Mouse (Mus musculus): ENCODE measurements around the gene Hrasls5. TPM values are rescaled to one million over a fixed set of nuclear protein-coding genes. Genes with fewer than 3 reads are reported as not detected.
A peak's percentile ranks its signal among the peaks of the same experiment; 100 is the strongest.

Gene Hrasls5
- polyA plus RNA-seq, 1 experiment, result not detected

DNA sequence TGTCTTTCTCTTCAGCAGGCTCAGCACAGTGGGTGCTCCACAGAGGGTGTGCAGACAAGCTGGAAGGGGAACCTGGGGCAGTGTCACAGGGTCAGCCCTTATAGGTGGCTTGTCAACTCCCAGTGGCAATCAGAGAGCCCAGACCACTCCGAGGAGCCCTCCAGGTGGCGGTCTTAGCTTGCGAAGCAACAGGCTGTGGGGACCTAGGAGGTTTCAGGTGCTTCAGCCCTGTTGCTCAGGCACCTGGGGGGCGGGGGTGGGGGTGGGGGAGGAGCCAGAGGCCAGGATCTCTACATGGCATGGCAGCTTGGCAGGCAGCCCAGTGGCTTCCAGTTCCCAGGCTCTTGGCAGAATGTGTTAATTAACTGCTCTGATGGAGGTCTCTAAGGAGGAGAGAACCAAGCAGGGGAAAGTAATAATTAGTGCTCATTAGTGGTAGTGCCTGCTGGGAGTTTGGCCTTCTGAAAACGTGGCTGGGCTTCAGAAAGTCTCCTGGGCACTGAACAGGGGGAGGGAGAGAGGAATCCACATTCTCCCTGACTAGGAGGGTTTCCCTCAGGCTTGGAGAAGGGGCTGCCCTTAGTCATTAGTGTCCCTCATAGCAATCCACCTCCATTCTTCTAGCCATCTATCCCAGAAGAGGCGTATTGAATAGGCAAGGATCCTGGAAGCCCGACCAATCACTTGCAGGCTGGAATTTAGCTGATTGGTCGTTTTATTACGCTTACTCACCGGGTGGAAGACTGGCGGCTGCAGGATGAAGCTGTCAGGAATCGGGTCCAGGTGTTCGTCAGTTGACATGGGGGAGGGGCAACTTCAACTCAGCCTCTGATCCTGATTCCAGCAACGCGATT lies 6.2 kb upstream of the Hrasls5 start:
- no peak overlapping the region for H3K4me3 ChIP-seq (ENCODE audit: insufficient read depth, low read length)
- H3K27ac ChIP-seq (ENCODE audit: insufficient read depth, low read depth, low read length), result no peak overlapping the region
- TF ChIP-seq CTCF (IDR thresholded peaks at IDR 0.05; ENCODE audit: low read depth, low read length) (no peak), POLR2A (IDR thresholded peaks at IDR 0.05; ENCODE audit: borderline replicate concordance, low read depth, low read length) (no peak)

DNA sequence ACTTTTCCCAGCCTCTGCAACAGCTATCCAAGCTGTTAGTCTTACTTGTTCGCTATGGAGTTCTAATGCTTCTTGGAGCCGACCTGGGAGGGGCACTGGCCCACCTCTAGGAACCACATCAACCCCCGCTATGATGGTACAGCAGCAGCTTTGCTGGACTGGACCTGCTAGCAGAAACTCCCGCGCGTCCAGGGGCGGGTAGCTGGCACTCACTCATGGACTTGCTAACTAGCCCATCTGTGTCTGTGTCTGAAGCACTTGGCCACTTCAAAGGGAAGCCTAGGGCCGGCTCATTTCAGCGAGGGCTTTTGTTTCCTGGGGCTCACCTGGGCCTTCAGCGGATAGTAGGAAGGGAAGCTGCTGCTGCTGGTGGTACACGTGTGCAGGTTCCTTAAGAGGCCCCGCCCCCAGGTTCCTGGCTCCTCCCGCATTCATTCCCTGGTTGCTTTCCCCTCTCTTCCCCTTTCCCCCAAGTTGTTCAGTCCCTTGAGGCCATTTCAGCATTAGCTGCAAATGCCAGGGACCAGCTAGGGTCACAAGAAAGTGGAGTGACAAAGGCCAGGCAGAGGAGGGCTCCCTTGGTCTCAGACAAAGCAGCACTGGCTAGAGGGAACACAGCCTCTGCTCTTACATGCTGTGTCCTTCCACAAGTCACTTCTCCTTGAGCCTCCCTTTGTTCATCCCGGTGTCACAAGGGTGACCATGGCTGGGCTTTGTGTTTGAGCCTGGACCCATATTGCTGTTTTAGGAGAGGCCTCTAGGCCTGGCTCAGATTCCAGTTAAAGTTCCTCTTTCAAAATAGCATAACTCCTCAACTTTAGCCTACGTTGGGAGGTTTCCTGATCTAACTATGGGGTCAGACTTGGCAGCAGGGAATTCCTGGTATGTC lies 5.3 kb upstream of the Hrasls5 start, which contains the start of gene Lgals12:
Gene Lgals12 (minus strand): TSS at position 393 of the 889 bp plus-strand sequence.
- H3K27ac ChIP-seq (ENCODE audit: insufficient read depth, low read depth, low read length), result no peak within 1 kb of the TSS
- peaks cover 3% of the 10 kb centered on the region; the same call in 1 of the 2 replicates for H3K4me1 ChIP-seq (ENCODE audit: control insufficient read depth, insufficient read depth, low read length)
- no peak within 1 kb of the TSS for H3K4me3 ChIP-seq (ENCODE audit: insufficient read depth, low read length)
- TF ChIP-seq POLR2A (IDR thresholded peaks at IDR 0.05; ENCODE audit: borderline replicate concordance, low read depth, low read length) (no peak), CTCF (IDR thresholded peaks at IDR 0.05; ENCODE audit: low read depth, low read length) (no peak)

More for the DNA sequence above, 6.2 kb upstream of the Hrasls5 start:
- 0 out of 2 replicates have a peak, but pooled peaks cover 2% of the 10 kb centered on the region for H3K4me1 ChIP-seq (ENCODE audit: control insufficient read depth, insufficient read depth, low read length)

DNA sequence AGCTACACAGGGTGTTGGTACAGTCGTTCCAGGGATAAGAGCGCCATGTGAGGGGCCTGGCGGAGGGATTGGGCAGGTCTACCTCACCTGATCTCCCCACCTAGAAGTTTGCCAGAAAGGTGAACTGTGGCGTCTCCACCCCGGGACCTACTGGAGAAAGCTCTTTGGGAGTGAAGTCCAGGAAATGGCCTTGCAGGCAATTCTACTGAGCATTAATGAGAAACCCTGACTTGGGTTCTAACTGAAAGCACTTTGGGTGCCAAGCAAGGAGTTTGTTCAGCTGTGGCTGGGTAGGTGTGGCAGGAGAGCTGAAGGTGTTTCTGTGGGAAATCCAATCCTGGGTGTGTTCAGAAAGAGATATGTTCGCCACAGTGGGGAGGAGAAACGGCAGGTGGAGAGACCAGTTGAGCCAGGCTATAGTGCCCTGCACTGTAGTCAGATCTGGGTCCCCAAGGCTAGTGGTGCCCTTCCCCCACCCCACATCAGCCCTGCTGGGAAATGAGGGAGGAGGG lies 4.6 kb upstream of the Hrasls5 start:
- Histone ChIP-seq H3K4me1 (ENCODE audit: control insufficient read depth, insufficient read depth, low read length) (peaks cover 5% of the 10 kb centered on the region; the same call in 1 of the 2 replicates), H3K4me3 (ENCODE audit: insufficient read depth, low read length) (no peak overlapping the region)
- TF ChIP-seq CTCF (IDR thresholded peaks at IDR 0.05; ENCODE audit: low read depth, low read length) (no peak), POLR2A (IDR thresholded peaks at IDR 0.05; ENCODE audit: borderline replicate concordance, low read depth, low read length) (no peak)

DNA sequence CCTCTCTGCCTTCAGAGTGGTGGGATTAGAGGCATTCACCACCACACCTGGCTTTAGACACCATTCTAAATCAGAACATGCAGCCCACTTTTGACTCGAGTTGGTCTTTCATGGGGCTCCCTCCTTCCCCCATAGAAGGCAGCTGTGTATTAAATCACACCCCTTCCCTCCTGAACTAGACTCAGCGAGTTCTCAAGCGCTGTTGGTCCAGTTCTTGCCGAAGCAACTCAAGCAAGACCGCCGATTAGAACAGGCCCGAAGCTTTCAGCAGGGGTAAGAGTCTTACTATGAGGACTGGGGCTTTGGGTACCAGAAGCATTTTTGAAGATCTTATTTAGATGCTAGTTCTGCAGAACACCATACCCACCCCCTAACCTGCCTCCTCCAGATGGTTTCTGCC lies 810 bp downstream of the Hrasls5 start:
- Histone ChIP-seq H3K27ac (ENCODE audit: insufficient read depth, low read depth, low read length) (no peak overlapping the region), H3K4me3 (ENCODE audit: insufficient read depth, low read length) (no peak overlapping the region), H3K4me1 (ENCODE audit: control insufficient read depth, insufficient read depth, low read length) (peaks cover 3% of the 10 kb centered on the region; the same call in 1 of the 2 replicates)
- TF ChIP-seq POLR2A (IDR thresholded peaks at IDR 0.05; ENCODE audit: borderline replicate concordance, low read depth, low read length) (no peak), CTCF (IDR thresholded peaks at IDR 0.05; ENCODE audit: low read depth, low read length) (no peak)

More for the DNA sequence above, 4.6 kb upstream of the Hrasls5 start:
- H3K27ac ChIP-seq (ENCODE audit: insufficient read depth, low read depth, low read length), result no peak overlapping the region

DNA sequence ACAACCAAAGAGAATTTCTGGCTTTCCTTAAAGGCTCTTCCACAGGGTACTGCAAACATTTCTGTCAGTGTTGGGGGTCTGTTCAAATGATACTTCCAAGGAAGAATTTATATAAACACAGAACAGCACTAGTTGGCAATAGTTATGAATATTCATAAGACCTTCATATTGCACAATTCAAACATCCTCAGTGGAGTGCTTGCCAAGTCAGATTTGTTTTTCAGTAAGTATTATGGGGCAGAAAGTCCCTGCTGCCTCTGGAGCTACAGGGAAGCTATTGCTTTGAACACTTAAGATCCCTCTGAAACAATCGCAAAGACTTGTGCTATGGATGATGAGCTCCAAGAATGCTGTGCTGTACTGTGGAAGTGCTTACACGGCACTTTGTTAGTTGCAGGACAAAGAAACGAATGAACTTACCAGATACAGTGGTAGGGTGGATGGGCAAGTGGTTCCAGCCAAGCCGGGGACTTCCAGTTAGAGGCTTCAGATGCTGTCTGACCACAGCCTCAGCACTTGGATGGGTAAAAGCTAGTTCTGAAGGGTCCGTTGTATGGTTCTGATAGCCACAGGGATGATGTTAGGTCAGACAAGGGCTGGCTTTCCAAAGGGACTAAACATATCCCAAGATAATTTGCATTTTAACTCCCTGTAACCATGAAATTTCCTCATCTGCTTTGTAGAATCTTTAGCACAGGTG lies 4.0 kb downstream of the Hrasls5 start:
- TF ChIP-seq CTCF (IDR thresholded peaks at IDR 0.05; ENCODE audit: low read depth, low read length) (no peak), POLR2A (IDR thresholded peaks at IDR 0.05; ENCODE audit: borderline replicate concordance, low read depth, low read length) (no peak)
- H3K4me3 ChIP-seq (ENCODE audit: insufficient read depth, low read length), result no peak overlapping the region
- H3K27ac ChIP-seq (ENCODE audit: insufficient read depth, low read depth, low read length), result no peak overlapping the region
- peaks cover 3% of the 10 kb centered on the region; the same call in 1 of the 2 replicates for H3K4me1 ChIP-seq (ENCODE audit: control insufficient read depth, insufficient read depth, low read length)

DNA sequence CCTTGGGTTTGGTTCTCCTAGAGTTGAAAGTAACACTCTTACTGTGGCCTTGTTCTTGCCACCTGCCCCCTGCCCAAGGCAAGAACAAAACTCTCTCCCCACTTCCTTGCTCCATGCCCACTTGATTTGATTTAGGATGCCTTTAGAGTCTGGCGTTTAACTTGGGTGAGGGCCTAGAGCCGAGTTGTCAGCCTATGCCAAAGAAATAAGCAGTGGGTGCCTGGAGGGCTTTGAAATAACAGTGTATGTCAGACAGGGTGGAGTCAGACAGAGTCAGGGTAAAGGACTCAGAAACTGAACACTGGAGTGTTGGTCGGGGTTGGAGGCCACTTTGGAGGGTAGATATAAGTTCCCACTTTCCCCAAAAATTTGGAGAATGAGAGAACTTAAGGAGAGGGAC lies 4.7 kb downstream of the Hrasls5 start:
- no peak for TF ChIP-seq POLR2A (IDR thresholded peaks at IDR 0.05; ENCODE audit: borderline replicate concordance, low read depth, low read length)
- no peak for TF ChIP-seq CTCF (IDR thresholded peaks at IDR 0.05; ENCODE audit: low read depth, low read length)
- no peak overlapping the region for H3K27ac ChIP-seq (ENCODE audit: insufficient read depth, low read depth, low read length)

DNA sequence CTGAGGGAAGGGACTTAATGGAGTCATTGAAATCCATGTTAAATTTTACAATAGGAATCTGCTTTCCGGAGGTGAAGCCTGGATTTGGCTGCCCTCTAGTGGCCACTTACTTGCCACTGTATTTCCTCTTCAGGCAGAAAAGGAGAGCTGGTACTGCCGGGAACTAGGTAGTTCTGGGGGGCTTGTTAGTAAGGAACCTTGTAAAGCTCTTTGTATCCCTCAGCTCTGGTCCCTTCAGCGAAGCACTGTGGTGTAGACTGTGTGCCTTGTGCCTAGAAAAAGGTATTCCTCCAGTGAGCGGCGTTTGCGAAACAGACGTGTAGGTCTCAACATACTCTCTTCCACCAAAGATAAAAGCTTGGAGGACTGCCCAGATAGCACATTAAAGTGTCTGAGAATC lies 5.4 kb downstream of the Hrasls5 start:
- Histone ChIP-seq H3K27ac (ENCODE audit: insufficient read depth, low read depth, low read length) (no peak overlapping the region), H3K4me3 (ENCODE audit: insufficient read depth, low read length) (no peak overlapping the region), H3K4me1 (ENCODE audit: control insufficient read depth, insufficient read depth, low read length) (no peaks in the 10 kb centered on the region)
- no peak for TF ChIP-seq POLR2A (IDR thresholded peaks at IDR 0.05; ENCODE audit: borderline replicate concordance, low read depth, low read length)
- peak; percentile 80 for TF ChIP-seq CTCF (IDR thresholded peaks at IDR 0.05; ENCODE audit: low read depth, low read length)

More for the DNA sequence above, 4.7 kb downstream of the Hrasls5 start:
- H3K4me3 ChIP-seq (ENCODE audit: insufficient read depth, low read length), result no peak overlapping the region
- H3K4me1 ChIP-seq (ENCODE audit: control insufficient read depth, insufficient read depth, low read length), result peaks cover 2% of the 10 kb centered on the region; the same call in 1 of the 2 replicates

DNA sequence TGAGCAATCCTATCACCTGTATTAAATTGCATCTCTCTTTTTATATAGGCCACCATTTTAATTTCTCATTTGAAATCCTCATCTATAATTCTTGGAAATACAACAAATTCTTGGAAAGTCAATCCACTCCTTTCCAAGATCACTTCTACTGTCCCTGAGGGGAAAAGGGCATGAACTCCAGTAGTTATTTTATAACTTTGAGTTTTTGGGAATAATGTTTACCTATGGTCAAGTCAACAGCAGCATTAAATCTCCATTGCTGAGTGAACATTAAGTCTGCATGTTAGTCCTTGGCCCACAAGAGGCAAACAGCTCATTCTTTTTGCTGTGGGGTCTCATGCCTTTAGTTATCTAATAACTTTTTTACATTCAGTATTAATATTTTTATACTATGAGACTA lies 20.7 kb downstream of the Hrasls5 start:
- Histone ChIP-seq H3K4me3 (ENCODE audit: insufficient read depth, low read length) (no peak overlapping the region), H3K27ac (ENCODE audit: insufficient read depth, low read depth, low read length) (no peak overlapping the region), H3K4me1 (ENCODE audit: control insufficient read depth, insufficient read depth, low read length) (no peaks in the 10 kb centered on the region)
- TF ChIP-seq POLR2A (IDR thresholded peaks at IDR 0.05; ENCODE audit: borderline replicate concordance, low read depth, low read length) (no peak), CTCF (IDR thresholded peaks at IDR 0.05; ENCODE audit: low read depth, low read length) (no peak)

DNA sequence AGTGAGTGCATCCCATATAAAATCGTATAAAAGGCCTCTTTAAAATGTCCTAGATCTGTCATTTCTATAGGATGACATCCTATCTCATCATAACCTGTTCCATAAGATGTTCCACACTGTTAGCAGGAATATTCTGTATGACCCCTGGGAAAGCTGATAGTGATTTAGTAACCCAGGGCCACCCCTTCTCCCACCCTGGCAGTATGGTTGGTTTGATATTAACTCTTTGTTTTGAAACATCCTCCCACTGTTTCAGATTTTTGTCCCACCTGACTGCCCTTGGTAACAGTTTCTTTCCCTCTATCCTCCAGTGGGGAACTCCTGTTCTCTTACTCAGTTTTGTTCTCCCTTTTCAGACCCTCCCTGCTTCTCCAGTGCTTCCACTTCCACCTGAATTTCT lies 21.4 kb downstream of the Hrasls5 start:
- TF ChIP-seq CTCF (IDR thresholded peaks at IDR 0.05; ENCODE audit: low read depth, low read length) (no peak), POLR2A (IDR thresholded peaks at IDR 0.05; ENCODE audit: borderline replicate concordance, low read depth, low read length) (no peak)
- H3K4me3 ChIP-seq (ENCODE audit: insufficient read depth, low read length), result no peak overlapping the region
- H3K4me1 ChIP-seq (ENCODE audit: control insufficient read depth, insufficient read depth, low read length), result no peaks in the 10 kb centered on the region
- H3K27ac ChIP-seq (ENCODE audit: insufficient read depth, low read depth, low read length), result no peak overlapping the region

Measured in bone marrow macrophage, adult 2 months (primary cell).